Mouse (Mus musculus): ENCODE results near the gene Olfr65. TPM values are rescaled to one million over a fixed set of nuclear protein-coding genes. Genes with fewer than 3 reads are reported as not detected.
A peak's percentile ranks its signal among the peaks of the same experiment; 100 is the strongest.

Olfr65 gene
- polyA plus RNA-seq (2015; fragmentation: Nextera tagmentation; extraction: Ambion mirVana) = not detected in 2 replicates

DNA sequence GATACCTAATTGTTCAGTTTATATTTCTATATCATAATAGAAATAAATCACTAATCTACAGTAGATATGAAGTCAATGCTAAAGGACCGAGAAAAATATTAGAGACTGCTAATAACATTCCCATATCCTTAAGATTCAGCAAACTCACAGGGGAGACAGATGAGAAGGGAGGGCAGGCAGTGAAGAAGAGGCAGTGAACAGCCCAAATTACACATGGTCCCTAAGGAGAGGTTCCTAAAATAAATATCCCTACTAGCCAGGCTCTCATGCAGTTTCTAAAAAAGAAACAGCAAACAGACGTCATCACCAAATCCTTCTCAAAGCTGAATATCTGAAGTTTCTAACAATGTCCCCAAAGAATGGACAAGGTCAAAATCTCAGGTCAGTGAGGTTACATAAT lies at the start of gene Olfr65:
Gene Olfr65 (plus strand): TSS at position 301 of the 400 bp plus-strand sequence.
- H3K4me1 ChIP-seq (replicated peaks) = no peaks in the 10 kb centered on the region
- no peak within 1 kb of the TSS for H3K4me2 ChIP-seq
- ATAC-seq (replicated peaks; ENCODE audit: insufficient number of reproducible peaks, insufficient read depth, low FRiP score, low read depth) = no peak
- H3K36me3 ChIP-seq = no peaks in the 10 kb centered on the region
- H3K27me3 ChIP-seq = no peaks in the 10 kb centered on the region
- H3K9ac ChIP-seq = no peak within 1 kb of the TSS
- H3K9me3 ChIP-seq (replicated peaks) = no peaks in the 10 kb centered on the region
- 59% methylated on average over 2 of the region's 2 CpGs for WGBS
- no peak within 1 kb of the TSS for H3K27ac ChIP-seq
- H3K4me3 ChIP-seq = no peak within 1 kb of the TSS

DNA sequence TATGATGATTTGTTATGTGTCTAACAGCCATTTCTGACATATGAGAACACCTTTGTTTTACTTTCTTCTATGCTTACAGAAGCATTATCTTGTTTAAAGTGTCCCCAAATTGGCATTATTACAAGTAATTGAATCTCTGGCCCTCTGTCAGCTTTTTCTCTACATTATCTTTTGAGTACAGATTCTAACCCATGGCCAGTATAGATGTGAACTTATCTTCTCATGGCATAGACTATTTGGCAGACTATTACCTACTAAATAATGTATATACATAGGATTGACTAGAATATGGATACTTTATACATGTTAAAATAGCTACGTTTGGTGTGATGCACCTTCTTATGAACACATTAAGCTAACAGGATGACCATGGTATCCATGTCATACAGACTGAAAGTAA lies 48.6 kb upstream of the Olfr65 start:
- H3K4me1 ChIP-seq (replicated peaks) = no peaks in the 10 kb centered on the region
- no peak for ATAC-seq (replicated peaks; ENCODE audit: insufficient number of reproducible peaks, insufficient read depth, low FRiP score, low read depth)
- H3K9me3 ChIP-seq (replicated peaks) = no peaks in the 10 kb centered on the region
- no peak overlapping the region for H3K9ac ChIP-seq
- no peaks in the 10 kb centered on the region for H3K36me3 ChIP-seq
- 51% methylated on average over 1 of the region's 1 CpGs for WGBS
- H3K27me3 ChIP-seq = no peaks in the 10 kb centered on the region
- no peak overlapping the region for H3K4me3 ChIP-seq
- H3K27ac ChIP-seq = no peak overlapping the region
- no peak overlapping the region for H3K4me2 ChIP-seq

DNA sequence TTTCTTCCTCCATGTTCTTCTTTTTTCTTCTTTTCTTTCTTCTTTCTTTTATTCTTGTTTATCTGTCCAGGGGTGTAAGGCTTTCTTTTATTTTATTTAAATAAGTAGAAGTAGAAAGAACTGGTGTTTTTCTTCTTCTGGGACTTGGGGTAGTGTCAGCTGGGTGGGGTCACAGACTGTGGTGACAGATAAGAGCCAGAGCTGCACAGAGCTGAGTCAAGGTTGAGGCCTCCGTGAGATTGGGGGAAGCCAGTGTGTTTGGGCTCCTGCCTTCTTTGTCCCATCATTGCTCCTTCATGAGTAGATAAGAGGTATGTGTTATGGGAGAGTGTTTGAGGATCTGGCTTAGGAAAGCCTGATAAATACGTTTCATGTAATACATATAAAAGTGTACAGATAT lies 44.2 kb upstream of the Olfr65 start:
- Histone ChIP-seq H3K4me1 (replicated peaks) (no peaks in the 10 kb centered on the region), H3K9me3 (replicated peaks) (no peaks in the 10 kb centered on the region), H3K4me3 (no peak overlapping the region), H3K36me3 (no peaks in the 10 kb centered on the region), H3K27me3 (no peaks in the 10 kb centered on the region), H3K27ac (no peak overlapping the region), H3K9ac (no peak overlapping the region), H3K4me2 (no peak overlapping the region)
- no peak; the same call in 1 of the 2 replicates for ATAC-seq (replicated peaks; ENCODE audit: insufficient number of reproducible peaks, insufficient read depth, low FRiP score, low read depth)
- 14% methylated on average over 2 of the region's 2 CpGs for WGBS

DNA sequence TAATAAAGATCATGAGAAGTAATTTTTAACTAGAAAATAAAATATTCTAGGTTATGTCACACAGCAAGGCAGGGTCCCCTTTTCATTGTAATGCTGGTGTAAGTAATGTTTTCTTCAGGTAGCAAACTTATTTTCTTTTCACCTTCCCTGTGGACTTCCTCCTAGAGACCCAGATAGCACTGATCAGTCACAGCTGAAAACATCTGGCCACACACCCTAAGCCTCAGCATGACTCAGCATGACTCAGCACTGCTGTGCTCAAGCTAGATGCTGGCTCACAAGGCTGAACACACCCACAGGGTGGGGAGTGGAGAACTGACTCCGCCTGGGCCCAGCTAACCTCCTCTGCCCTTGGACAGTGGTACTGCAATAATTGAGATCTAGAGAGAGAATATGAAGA lies 42.4 kb upstream of the Olfr65 start:
- Histone ChIP-seq H3K27ac (no peak overlapping the region), H3K27me3 (no peaks in the 10 kb centered on the region), H3K9ac (no peak overlapping the region), H3K4me1 (replicated peaks) (no peaks in the 10 kb centered on the region), H3K4me3 (no peak overlapping the region), H3K36me3 (no peaks in the 10 kb centered on the region), H3K9me3 (replicated peaks) (no peaks in the 10 kb centered on the region), H3K4me2 (no peak overlapping the region)
- peak; percentile 84; the same call in 1 of the 2 replicates for ATAC-seq (replicated peaks; ENCODE audit: insufficient number of reproducible peaks, insufficient read depth, low FRiP score, low read depth)
- 31% methylated on average over 1 of the region's 1 CpGs for WGBS

DNA sequence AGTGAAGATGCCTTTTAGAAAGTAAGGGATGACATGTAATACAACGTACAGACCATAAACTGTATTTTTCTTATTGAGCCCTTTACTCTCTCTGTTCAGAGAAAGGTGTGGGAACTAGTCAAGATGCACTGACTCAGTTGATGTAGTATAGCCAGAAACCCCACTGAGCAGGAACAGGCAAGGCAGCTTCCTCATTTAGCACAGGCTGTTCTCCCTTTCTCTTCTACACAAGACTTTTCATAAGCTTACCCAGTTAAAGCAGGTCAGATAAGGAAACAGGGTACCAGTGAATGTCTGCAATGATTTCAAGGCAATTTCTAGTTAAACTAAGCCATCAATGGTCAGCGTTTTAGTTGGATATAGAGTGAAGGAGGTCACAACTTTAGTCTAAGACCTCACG lies 41.8 kb upstream of the Olfr65 start:
- no peaks in the 10 kb centered on the region for H3K27me3 ChIP-seq
- no peak overlapping the region for H3K27ac ChIP-seq
- WGBS = 80% methylated on average over 3 of the region's 3 CpGs
- H3K4me2 ChIP-seq = no peak overlapping the region
- H3K4me1 ChIP-seq (replicated peaks) = no peaks in the 10 kb centered on the region
- no peaks in the 10 kb centered on the region for H3K36me3 ChIP-seq
- no peak for ATAC-seq (replicated peaks; ENCODE audit: insufficient number of reproducible peaks, insufficient read depth, low FRiP score, low read depth)
- no peaks in the 10 kb centered on the region for H3K9me3 ChIP-seq (replicated peaks)
- no peak overlapping the region for H3K9ac ChIP-seq
- no peak overlapping the region for H3K4me3 ChIP-seq

DNA sequence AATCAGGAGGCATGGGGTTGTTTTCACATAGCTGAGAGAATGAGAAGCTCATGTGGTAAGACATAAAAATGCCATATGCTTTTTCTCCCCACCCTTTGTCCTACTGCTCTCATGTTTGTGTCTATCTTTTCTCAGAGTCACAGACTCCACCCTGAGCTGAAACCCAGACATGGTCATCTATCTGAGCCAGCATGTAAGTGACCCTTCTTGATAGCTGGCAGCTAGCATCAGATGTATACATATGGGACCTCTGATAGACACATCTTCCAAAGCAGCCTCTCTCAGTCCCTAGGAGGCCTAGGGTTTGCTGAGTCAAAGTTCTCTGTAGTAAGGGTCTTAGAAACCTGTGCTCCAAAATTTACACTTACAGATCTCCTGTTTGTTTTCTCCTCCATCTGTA lies 37.6 kb upstream of the Olfr65 start:
- Histone ChIP-seq H3K4me3 (no peak overlapping the region), H3K27me3 (no peaks in the 10 kb centered on the region), H3K4me2 (no peak overlapping the region), H3K27ac (no peak overlapping the region), H3K36me3 (no peaks in the 10 kb centered on the region), H3K4me1 (replicated peaks) (peaks cover 3% of the 10 kb centered on the region; the same call in 1 of the 2 replicates), H3K9ac (no peak overlapping the region), H3K9me3 (replicated peaks) (no peaks in the 10 kb centered on the region)
- no peak for ATAC-seq (replicated peaks; ENCODE audit: insufficient number of reproducible peaks, insufficient read depth, low FRiP score, low read depth)

DNA sequence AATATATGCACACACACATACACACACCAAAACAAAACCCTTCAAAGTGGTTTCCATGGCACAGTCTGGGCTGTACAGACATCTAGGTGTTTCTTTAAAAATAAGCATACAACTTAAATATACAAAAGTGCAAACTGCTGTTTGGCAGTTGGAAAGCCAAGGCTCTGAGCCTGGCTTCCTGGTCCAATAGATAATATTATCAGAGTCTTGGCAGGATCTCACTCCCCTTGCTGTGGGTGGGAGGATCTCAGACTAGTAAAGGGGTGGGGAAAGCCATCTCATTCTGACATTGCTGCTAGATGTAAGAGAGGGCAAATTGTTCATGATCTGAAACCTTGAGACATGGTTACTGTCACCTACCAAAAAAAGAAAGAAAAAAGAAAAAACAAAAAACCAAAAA lies 32.6 kb upstream of the Olfr65 start:
- Histone ChIP-seq H3K4me2 (no peak overlapping the region), H3K27ac (no peak overlapping the region), H3K36me3 (no peaks in the 10 kb centered on the region), H3K4me1 (replicated peaks) (peaks cover 3% of the 10 kb centered on the region; the same call in 1 of the 2 replicates), H3K4me3 (no peak overlapping the region), H3K9me3 (replicated peaks) (no peaks in the 10 kb centered on the region), H3K27me3 (no peaks in the 10 kb centered on the region), H3K9ac (no peak overlapping the region)
- ATAC-seq (replicated peaks; ENCODE audit: insufficient number of reproducible peaks, insufficient read depth, low FRiP score, low read depth) = 0 out of 2 replicates have a peak, but pooled peaks have one; percentile 50

DNA sequence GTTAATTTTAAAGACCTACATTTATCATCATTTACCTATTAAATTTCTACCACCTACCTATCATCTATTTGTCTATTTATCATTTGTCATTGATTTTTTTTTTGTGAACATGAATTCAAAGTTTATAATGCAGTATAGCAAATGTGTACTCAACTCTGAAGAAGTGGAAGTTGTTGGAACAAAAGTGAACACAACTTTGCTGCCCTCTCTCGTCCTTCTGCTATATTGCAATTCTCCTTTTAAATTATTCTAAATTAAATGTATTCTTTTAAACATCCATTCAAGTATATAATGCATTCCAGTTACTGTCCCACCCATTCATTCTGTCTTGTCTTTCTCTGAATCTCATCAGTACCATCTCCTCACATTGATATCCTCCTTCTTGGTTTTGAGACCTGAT lies 30.2 kb upstream of the Olfr65 start:
- Histone ChIP-seq H3K9me3 (replicated peaks) (no peaks in the 10 kb centered on the region), H3K4me1 (replicated peaks) (peaks cover 3% of the 10 kb centered on the region; the same call in 1 of the 2 replicates), H3K9ac (no peak overlapping the region), H3K36me3 (no peaks in the 10 kb centered on the region), H3K4me3 (no peak overlapping the region), H3K27ac (no peak overlapping the region), H3K4me2 (no peak overlapping the region), H3K27me3 (no peaks in the 10 kb centered on the region)
- no peak for ATAC-seq (replicated peaks; ENCODE audit: insufficient number of reproducible peaks, insufficient read depth, low FRiP score, low read depth)
- WGBS = 4% methylated on average over 1 of the region's 1 CpGs

DNA sequence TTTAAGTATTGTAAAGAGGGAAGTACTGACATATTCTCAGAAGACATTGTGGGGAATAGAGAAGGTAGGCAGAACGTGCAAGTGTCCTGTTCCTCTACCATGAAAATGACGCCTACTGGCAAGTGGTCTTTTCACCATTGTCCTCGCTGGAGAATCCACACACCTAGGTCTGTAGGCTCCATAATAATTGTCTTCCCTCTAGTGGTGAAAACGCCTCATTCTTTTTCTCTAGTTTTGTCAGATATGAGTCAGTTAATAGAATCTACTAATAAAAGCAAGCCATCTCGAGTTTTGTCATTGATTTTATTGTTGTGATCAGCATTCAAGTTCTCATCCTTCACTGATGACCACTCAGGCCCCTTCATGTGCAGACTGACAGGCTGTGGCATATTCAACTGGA lies 28.8 kb upstream of the Olfr65 start:
- 41% methylated on average over 5 of the region's 5 CpGs for WGBS
- ATAC-seq (replicated peaks; ENCODE audit: insufficient number of reproducible peaks, insufficient read depth, low FRiP score, low read depth) = no peak

DNA sequence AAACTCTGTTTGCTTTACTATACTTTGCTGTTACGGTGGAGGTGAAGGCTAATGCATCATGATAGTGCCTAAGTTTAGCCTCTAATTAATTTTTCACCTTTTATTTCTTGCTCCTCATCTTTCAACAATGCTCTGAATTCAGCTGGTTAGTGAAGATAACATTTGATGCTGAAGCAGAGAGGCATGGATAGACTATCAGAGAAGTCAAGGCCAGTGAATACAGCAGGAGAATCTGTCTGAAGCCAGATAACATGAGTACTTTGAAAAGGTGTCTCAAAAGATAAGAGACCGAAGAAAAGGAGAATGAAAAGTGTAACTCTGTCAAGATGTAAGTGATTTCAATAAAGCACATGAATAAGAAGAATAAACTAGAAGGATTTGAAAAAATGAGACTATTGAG lies 26.2 kb upstream of the Olfr65 start:
- H3K4me3 ChIP-seq = no peak overlapping the region
- H3K9me3 ChIP-seq (replicated peaks) = no peaks in the 10 kb centered on the region
- no peaks in the 10 kb centered on the region for H3K4me1 ChIP-seq (replicated peaks)
- H3K36me3 ChIP-seq = no peaks in the 10 kb centered on the region
- no peak for ATAC-seq (replicated peaks; ENCODE audit: insufficient number of reproducible peaks, insufficient read depth, low FRiP score, low read depth)
- no peak overlapping the region for H3K27ac ChIP-seq
- H3K9ac ChIP-seq = no peak overlapping the region
- WGBS = 59% methylated on average over 2 of the region's 2 CpGs
- no peaks in the 10 kb centered on the region for H3K27me3 ChIP-seq
- H3K4me2 ChIP-seq = no peak overlapping the region

More for the DNA sequence above, 28.8 kb upstream of the Olfr65 start:
- no peak overlapping the region for H3K4me2 ChIP-seq
- no peaks in the 10 kb centered on the region for H3K27me3 ChIP-seq
- no peaks in the 10 kb centered on the region for H3K36me3 ChIP-seq
- peaks cover 3% of the 10 kb centered on the region; the same call in 1 of the 2 replicates for H3K4me1 ChIP-seq (replicated peaks)
- H3K27ac ChIP-seq = no peak overlapping the region
- no peak overlapping the region for H3K4me3 ChIP-seq
- H3K9ac ChIP-seq = no peak overlapping the region
- H3K9me3 ChIP-seq (replicated peaks) = no peaks in the 10 kb centered on the region

DNA sequence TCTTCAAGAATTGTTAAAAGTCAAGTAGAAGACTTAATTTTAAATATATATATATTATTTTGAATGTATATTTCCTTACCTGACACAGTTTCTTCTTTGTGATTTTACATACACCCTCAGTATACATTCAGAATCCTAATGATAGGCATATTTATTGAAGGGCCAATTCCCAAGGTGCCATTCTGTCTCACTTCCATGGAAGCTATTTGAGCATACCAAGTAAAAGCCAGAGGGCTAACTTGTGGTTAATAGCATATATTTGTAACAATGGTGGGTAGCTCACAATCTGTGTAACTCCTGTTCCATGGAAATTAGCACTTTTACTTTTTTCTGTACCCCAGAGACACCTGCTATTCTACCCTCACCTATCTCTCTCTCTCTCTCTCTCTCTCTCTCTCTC lies 17.1 kb upstream of the Olfr65 start, which contains the start of gene Olfr66:
Gene Olfr66 (minus strand): TSS at position 101 of the 400 bp plus-strand sequence.
- H3K9ac ChIP-seq = no peak within 1 kb of the TSS
- H3K4me1 ChIP-seq (replicated peaks) = no peaks in the 10 kb centered on the region
- H3K27me3 ChIP-seq = no peaks in the 10 kb centered on the region
- no peak within 1 kb of the TSS for H3K27ac ChIP-seq
- no peak within 1 kb of the TSS for H3K4me3 ChIP-seq
- H3K9me3 ChIP-seq (replicated peaks) = no peaks in the 10 kb centered on the region
- no peak for ATAC-seq (replicated peaks; ENCODE audit: insufficient number of reproducible peaks, insufficient read depth, low FRiP score, low read depth)
- no peaks in the 10 kb centered on the region for H3K36me3 ChIP-seq
- no peak within 1 kb of the TSS for H3K4me2 ChIP-seq

DNA sequence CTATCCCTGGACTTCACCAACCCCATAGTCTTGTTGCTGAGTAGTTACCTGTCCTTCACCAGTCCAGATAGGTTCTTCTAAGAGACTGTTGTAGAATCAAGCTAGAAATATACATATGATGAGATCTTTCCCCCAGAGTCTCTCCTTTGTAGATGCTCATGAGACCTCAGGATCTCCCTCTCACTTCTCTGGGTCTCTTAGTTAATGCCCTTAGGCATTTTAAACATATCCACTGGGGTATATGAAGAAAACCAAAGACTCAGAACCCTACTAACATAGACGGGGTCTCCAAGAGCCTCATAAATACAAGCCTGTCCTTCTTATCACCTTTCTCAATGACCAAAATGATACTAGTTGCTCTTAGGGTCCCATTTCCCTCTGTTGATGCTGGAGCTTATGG lies 8.9 kb upstream of the Olfr65 start, which contains the start of gene Olfr64:
Gene Olfr64 (minus strand): TSS at position 101 of the 400 bp plus-strand sequence.
- no peaks in the 10 kb centered on the region for H3K4me1 ChIP-seq (replicated peaks)
- no peak within 1 kb of the TSS for H3K27ac ChIP-seq
- H3K4me2 ChIP-seq = no peak within 1 kb of the TSS
- 63% methylated on average over 1 of the region's 1 CpGs for WGBS
- no peaks in the 10 kb centered on the region for H3K36me3 ChIP-seq
- H3K9ac ChIP-seq = no peak within 1 kb of the TSS
- no peak for ATAC-seq (replicated peaks; ENCODE audit: insufficient number of reproducible peaks, insufficient read depth, low FRiP score, low read depth)
- H3K27me3 ChIP-seq = no peaks in the 10 kb centered on the region
- H3K9me3 ChIP-seq (replicated peaks) = no peaks in the 10 kb centered on the region
- H3K4me3 ChIP-seq = no peak within 1 kb of the TSS
